Mouse (Mus musculus) Patski (cell line): ENCODE results near the gene Armc9. TPM values are rescaled to one million over a fixed set of nuclear protein-coding genes. Genes with fewer than 3 reads are reported as not detected.

ENCODE experiments used
- ATAC-seq: fragments of 100-300 bp; one replicate; pipeline ENCODE4 v1.8.0; 2021
- CTCF ChIA-PET: fragments of 350-600 bp; sonication (Branson Sonifier 250); formaldehyde crosslinking; loops from one replicate; lab custom pipeline; 2022; ENCODE audit warnings: inconsistent platforms; lab: Charles Lee
- POLR2A ChIA-PET: fragments of 350-600 bp; sonication (Branson Sonifier 250); formaldehyde crosslinking; loops from one replicate; lab custom pipeline; 2022; ENCODE audit warnings: antibody characterized with exemption, inconsistent platforms; lab: Charles Lee
- DNase-seq: peaks from one replicate; pipeline ENCODE4 v3.0.0-alpha.2; 2011; ENCODE audit warnings: low read depth, low spot score
- H3K27me3 ChIP-seq: fragments of 371-371 bp; one replicate; pipeline ENCODE4 v1.5.1; 2021
- CTCF ChIP-seq: fragments of 100-300 bp; IDR thresholded peaks from one replicate; pipeline ENCODE4 v1.5.1; 2021
- in situ Hi-C: fragments of 300-500 bp; cut with MboI; formaldehyde crosslinking; loops from 3 replicates; pipeline ENCODE4 v1.11.1; 2018; ENCODE audit warnings: low pct_unique_long_range_greater_than_20kb, mixed read lengths
- polyA plus RNA-seq: library from polyadenylated mRNA; unstranded; gene quantifications from one replicate; pipeline ENCODE4 v1.2.3, GENCODE M21; 2021

Armc9 gene
- polyA plus RNA-seq, 1 experiment from 2014 or later = 34.2 TPM

DNA sequence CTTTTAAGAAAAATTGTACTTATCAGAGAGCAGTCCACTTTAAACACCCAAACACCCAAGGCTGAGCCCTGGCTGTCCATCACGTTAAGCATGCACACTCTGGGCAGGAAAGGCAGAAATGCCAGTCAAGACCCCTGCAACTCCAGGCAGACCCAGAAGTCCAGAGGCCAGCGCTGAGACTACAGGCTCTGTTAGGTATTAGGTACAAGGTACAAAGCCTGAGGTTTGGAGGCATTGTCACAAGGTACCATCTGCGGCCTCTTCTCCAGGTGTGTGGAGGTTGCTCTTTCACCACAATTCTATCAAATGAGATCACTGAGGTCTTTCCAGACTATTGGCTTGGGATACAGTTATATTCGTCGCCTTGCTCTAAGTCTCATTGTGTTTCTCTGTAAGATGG is 139.3 kb downstream of the Armc9 start:
- POLR2A ChIA-PET = no interaction called here
- CTCF ChIA-PET = no interaction called here

DNA sequence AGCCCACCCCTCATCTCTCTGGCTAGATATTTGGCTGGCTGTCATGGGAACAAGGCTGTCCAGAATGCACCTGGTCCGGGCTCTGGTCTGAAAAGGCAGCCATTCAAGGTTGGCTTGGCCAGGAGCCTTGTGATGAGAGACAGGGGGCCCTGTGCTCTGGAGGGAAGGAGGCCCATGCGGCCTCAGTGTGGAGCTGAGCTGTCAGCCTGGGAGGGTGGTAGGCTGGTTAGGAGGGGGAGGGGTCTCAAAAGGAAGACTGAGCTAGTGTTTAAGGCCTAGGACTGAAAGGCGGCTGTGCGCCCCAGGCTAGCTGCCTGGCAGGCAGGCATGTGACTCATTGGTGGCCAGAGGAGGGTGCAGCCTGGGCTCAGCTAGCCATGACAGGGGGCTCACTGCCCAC is 139.9 kb downstream of the Armc9 start:
- TF ChIP-seq CTCF = no peak
- POLR2A ChIA-PET = interaction anchor here (1.2 kb wide), 1 partner anchor 12 kb away, joined by 5 read pairs; no protein-coding TSS in a partner anchor
- H3K27me3 ChIP-seq = no peaks in the 10 kb centered on the region
- ATAC-seq (no peak), DNase-seq (no peak)
- CTCF ChIA-PET = no interaction called here
- in situ Hi-C loops = no loop called here

More for the DNA sequence above, 139.3 kb downstream of the Armc9 start:
- DNase-seq = no peak
- H3K27me3 ChIP-seq = no peaks in the 10 kb centered on the region
- in situ Hi-C loops = no loop called here
- TF ChIP-seq CTCF = no peak
- ATAC-seq = no peak

DNA sequence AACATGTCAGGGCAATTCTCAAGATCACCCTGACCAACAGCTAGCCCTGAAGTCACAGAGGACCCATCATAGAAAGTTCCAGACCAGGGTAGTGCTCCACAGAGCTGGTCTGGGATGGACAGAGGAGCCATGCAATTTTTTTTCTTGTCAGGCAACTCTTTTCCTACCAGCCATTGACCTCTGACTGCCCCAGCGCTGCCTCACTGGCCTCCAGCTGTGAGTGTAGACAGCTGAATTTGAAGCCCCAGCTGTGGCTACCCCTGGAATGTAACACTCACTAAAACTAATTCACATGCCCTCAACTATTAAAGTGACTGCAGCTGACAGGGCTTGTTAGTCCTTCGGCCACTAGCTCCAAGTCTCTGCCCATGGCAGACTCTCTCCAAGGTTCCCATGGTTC is 145.5 kb downstream of the Armc9 start:
- no peak for TF ChIP-seq CTCF
- DNase-seq (no peak), ATAC-seq (no peak)
- ChIA-PET POLR2A (interaction anchor here (0.9 kb wide), 1 partner anchor 55 kb away, joined by 3 read pairs; no protein-coding TSS in a partner anchor), CTCF (interaction anchor here (1.0 kb wide), 1 partner anchor 88 kb away, joined by 3 read pairs; no protein-coding TSS in a partner anchor)
- in situ Hi-C loops = no loop called here
- H3K27me3 ChIP-seq = peaks cover 12% of the 10 kb centered on the region

DNA sequence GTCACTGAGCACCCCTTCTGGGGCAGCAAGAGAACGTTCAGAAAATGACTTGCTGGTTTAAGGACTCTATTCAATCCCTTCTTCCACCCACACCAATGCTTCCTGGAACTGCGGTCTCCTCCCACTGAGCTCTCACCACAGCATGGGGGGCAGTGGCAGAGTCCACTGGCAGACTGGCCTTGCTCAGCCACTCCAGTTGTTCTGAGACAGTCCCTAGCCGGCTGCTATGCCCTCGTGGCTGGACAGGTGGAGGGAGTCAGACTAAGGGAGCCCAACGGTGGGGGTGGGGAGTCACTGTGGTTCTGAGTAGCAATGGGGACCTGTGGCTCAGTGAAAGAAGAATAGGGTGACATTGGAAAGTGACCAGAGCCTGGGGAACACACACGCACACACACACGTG is 146.2 kb downstream of the Armc9 start:
- H3K27me3 ChIP-seq = peaks cover 18% of the 10 kb centered on the region
- CTCF ChIA-PET = interaction anchor here (1.0 kb wide), 1 partner anchor 88 kb away, joined by 3 read pairs; no protein-coding TSS in a partner anchor
- POLR2A ChIA-PET = interaction anchor here (0.9 kb wide), 1 partner anchor 56 kb away, joined by 3 read pairs; no protein-coding TSS in a partner anchor
- no peak for DNase-seq
- no peak for TF ChIP-seq CTCF
- ATAC-seq = no peak
- in situ Hi-C loops = no loop called here

DNA sequence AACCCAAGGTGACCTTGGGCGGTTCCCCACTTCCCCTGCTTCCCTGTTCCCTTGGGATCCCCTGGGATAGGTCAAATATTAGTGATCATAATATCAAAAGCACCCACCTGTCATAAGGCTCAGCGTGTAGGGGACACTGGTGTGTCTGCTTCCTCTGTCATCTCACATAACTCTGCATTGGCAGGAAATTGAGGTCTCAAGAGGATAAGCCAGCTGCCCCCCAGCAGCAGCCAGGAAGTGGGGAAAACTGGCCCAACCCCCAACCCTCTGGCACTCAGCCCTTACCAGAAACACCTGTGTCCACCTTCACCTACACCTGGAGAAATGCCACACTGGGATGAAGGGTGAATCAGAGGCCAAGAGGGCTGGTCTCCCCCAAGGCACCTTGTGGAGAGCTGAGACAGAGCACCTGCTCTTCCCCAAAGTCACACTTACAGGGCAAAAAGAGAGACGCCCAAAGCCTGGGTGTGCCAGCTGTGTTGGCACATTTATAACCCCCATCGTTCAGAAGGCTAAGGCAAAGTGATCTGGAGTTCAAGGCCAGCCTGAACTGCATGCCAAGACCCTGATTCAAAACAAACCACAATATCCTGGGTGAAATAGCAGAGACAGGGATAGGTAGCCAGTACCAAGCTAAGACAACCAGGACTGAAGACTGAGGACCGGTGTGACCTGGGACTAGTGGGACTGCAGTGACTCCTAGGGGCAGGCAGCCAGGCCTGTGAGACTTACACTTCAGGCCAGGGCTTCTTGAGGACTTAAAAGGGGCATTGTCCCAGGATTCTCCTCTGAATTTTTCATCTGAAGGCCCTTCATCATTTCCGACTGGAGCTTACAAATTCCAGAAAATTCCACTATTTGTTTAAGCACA is 146.9 kb downstream of the Armc9 start:
- in situ Hi-C loops = no loop called here
- H3K27me3 ChIP-seq = peaks cover 18% of the 10 kb centered on the region
- no peak for TF ChIP-seq CTCF
- no peak for ATAC-seq
- ChIA-PET CTCF (no interaction called here), POLR2A (no interaction called here)
- DNase-seq = no peak

DNA sequence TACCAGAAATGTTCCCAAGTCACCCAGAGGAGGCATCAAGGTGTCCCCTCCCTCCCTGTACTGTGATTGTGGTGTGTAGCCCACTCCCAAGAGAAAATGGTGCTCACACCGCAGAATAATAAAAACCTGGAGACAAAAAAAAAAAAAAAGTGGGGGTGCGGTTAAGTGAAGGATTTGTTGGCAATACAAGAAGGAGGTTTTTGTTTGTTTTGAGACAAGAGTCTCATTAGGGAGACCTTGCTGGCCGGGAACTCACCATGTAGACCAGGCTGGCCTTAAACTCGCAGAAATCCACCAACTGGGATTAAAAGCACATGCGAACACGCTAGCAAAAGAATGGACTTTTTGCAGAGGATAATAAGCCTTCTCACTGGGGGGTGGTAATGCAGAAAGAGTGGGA is 148.0 kb downstream of the Armc9 start, which contains the start of gene B3gnt7:
B3gnt7 (plus strand) TSS at position 301 of the 400 bp plus-strand sequence.
- CTCF ChIA-PET = no interaction called here
- ATAC-seq = no peak
- no peak for TF ChIP-seq CTCF
- in situ Hi-C loops = no loop called here
- no peak for DNase-seq
- POLR2A ChIA-PET = no interaction called here
- H3K27me3 ChIP-seq = peaks cover 18% of the 10 kb centered on the region

DNA sequence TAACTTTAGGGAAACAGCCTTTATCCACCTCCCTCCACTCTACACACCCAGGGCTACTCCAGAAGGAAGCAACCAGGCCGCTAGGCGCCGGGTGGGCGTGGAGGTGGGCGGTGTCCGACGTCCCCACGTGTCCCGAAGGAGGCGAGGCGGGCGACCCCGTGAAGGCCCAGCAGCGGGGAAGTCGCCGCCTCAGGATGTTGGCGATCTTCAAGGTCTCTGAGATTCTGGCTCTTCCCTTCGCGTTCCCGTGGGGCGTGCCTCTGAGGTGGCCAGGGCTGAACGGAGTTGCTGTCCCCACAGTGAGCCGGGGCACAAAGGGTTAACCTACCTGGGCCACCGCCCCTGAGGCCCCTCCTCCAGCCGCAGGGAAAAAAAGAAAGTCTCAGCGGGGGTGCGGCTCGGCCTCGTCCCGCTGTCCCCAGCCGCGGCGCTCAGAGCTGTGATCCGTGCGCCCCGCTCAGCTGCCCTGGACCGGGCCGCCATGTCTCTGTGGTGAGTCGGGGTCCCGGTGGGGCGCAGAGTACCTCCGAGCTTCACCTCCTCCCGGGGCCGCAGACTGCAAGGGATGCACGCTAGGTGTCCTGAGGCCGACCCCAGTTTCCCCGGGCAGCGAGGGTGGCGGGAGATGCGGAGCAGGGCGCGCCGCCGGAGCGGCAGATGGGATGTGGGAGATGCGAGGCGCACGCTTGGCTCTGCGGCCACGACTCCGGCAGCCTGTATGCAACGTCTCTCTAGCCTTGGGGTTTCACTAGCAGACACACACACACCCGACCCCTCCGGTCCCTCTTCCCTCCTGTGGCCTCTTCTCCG is 148.7 kb downstream of the Armc9 start:
- TF ChIP-seq CTCF = no peak
- ChIA-PET POLR2A (no interaction called here), CTCF (no interaction called here)
- ATAC-seq (no peak), DNase-seq (no peak)
- peaks cover 18% of the 10 kb centered on the region for H3K27me3 ChIP-seq
- in situ Hi-C loops = no loop called here

DNA sequence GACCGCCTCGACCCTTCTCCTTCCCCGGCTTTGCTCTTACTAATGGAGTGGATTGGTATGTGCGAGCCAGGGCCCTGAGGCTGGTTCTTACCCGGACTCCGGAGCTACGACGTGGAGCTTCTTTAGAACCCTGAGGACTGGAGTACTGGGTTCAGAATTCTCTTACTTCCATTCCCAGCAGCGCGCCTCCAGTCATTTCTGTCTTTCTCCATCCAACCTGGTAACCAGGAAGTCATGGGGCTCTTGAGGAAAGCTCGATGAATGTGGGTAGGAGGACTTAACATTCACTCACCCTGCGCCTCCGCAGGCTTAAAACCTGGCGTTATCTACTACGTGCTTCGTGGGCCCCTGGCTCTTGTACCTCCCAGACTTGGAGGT is 149.3 kb downstream of the Armc9 start:
- peaks cover 18% of the 10 kb centered on the region for H3K27me3 ChIP-seq
- DNase-seq = no peak
- no peak for ATAC-seq
- POLR2A ChIA-PET = interaction anchor here (0.6 kb wide), 1 partner anchor 8 kb away, joined by 3 read pairs; no protein-coding TSS in a partner anchor
- no peak for TF ChIP-seq CTCF
- CTCF ChIA-PET = no interaction called here
- in situ Hi-C loops = no loop called here

DNA sequence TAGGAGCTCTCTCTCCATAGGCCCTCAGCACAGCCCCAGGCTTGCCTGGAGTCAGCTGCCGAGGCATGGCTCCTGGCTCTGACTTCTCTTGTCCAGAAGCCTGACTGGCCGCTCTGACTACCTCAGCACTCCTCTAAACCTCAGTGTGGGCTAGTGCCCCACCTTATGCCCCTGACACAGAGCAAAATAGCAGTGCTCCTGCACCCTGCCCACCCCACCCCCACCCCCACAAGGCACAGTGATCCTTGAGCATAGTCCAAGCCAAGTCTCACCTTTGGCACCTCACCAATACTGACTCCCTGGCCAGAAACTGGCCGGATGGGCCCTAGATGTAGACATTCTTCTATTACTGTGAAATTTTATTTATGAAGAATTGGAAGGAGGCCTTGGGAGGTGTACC is 152.1 kb downstream of the Armc9 start:
- DNase-seq = no peak
- in situ Hi-C loops = no loop called here
- POLR2A ChIA-PET = no interaction called here
- CTCF ChIA-PET = interaction anchor here (2.0 kb wide), 1 partner anchor 18 kb away, joined by 4 read pairs; no protein-coding TSS in a partner anchor
- peaks cover 18% of the 10 kb centered on the region for H3K27me3 ChIP-seq
- TF ChIP-seq CTCF = no peak
- no peak for ATAC-seq

DNA sequence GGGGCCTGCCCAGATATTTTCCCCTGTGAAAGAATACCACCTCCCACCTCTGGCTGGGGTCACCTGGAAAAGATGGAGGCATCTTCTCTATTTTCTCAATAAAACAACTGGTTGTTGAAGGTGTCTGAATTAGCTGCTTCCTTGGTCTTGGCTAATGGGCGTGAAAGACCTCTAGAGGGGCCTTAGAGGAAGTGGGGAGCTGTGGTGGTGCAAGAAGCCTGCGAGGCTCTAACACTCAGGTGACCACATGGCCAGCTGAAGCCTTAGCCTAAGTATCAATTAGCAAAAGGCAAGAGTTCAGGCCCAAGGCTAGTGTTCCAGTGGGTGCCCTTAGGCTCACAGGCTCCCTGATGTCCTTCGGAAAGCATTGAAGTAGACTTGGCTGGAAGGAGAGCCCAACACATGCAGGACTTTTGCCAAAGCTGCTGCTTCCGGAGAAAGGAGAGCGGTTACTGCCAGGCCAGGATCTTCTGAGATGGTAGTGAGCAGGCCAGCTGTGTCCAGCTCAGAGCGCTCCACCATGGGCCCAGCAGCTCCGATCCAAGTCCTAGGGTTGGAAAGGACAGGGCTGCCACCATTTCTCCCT is 152.7 kb downstream of the Armc9 start:
- H3K27me3 ChIP-seq = peaks cover 18% of the 10 kb centered on the region
- TF ChIP-seq CTCF = no peak
- in situ Hi-C loops = no loop called here
- DNase-seq (no peak), ATAC-seq (no peak)
- CTCF ChIA-PET = interaction anchor here (2.0 kb wide), 1 partner anchor 18 kb away, joined by 4 read pairs; no protein-coding TSS in a partner anchor
- POLR2A ChIA-PET = no interaction called here
